11 mouse cellular contexts compared by ENCODE assay signal in genomic region chr15:101984746-101985145, GRCm38 (mm10). TPM values are rescaled to one million over a fixed set of nuclear protein-coding genes. Genes with fewer than 3 reads are reported as not detected.
DNase-seq lines count a peak whose midpoint lies in the region; ATAC-seq and TF ChIP-seq lines count a peak whose summit lies in the region.
"Had no signal": no experiment of that assay in that cellular context is flagged by ENCODE, and none has a peak within 500 bp of the region (broad histone marks: within the 10 kb centered on the region; RNA-seq: fewer than 3 reads in every experiment).

No protein-coding gene starts in this region.

- no peaks in the 10 kb centered on the region for H3K27me3 ChIP-seq in forebrain, embryonic 11.5 days (ENCODE audit: control insufficient read depth, insufficient read depth, low read length)
- no peaks in the 10 kb centered on the region for H3K27me3 ChIP-seq in limb, embryonic 10.5 days (ENCODE audit: low read depth, poor library complexity, severe bottlenecking)
- no peaks in the 10 kb centered on the region for H3K27me3 ChIP-seq in myocyte (ENCODE audit: control insufficient read depth, insufficient read depth, insufficient read length)

- no peaks in the 10 kb centered on the region for H3K36me3 ChIP-seq in forebrain, embryonic 11.5 days (ENCODE audit: control insufficient read depth, insufficient read depth, low read length)
- H3K36me3 ChIP-seq in limb, embryonic 10.5 days: no peaks in the 10 kb centered on the region
- H3K36me3 ChIP-seq in myocyte (ENCODE audit: control insufficient read depth, insufficient read depth): no peaks in the 10 kb centered on the region
- H3K36me3 ChIP-seq: G1E had no signal

- no peak for ATAC-seq in forebrain, embryonic 11.5 days (replicated peaks; ENCODE audit: low FRiP score)

- peak overlapping the region; percentile 1; the same call in 1 of the 2 replicates for H3K9ac ChIP-seq in forebrain, embryonic 11.5 days (ENCODE audit: low read length)

- TF ChIP-seq CTCF in layer of hippocampus, adult 2 months (conservative IDR thresholded peaks at IDR 0.05): no peak

- no peaks in the 10 kb centered on the region for H3K79me2 ChIP-seq in myocyte (ENCODE audit: control insufficient read depth, insufficient read depth)

- peaks cover 4% of the 10 kb centered on the region; the same call in 1 of the 2 replicates for H3K4me1 ChIP-seq in forebrain, embryonic 11.5 days (replicated peaks; ENCODE audit: control insufficient read depth, insufficient read depth, low read length)
- H3K4me1 ChIP-seq in limb, embryonic 10.5 days: peaks cover 25% of the 10 kb centered on the region

- H3K4me2 ChIP-seq in forebrain, embryonic 11.5 days (ENCODE audit: low read depth, low read length, severe bottlenecking): no peak overlapping the region; the same call in 1 of the 2 replicates
- H3K4me2 ChIP-seq in myocyte (ENCODE audit: low read depth): peak overlapping the region; percentile 80

- intact Hi-C loops in gastrocnemius, postnatal 36 days (cut with DNase I): no loop called here

- no peak overlapping the region for H3ac ChIP-seq in myocyte (ENCODE audit: control insufficient read depth, insufficient read length)

- H3K27ac ChIP-seq in layer of hippocampus, adult 2 months: peak overlapping the region; percentile 83; the same call in 1 of the 2 replicates
- H3K27ac ChIP-seq in forebrain, embryonic 11.5 days (ENCODE audit: low read depth, low read length): no peak overlapping the region
- H3K27ac ChIP-seq in limb, embryonic 10.5 days: peak overlapping the region; percentile 86

- WGBS in forebrain, embryonic 11.5 days: 22% methylated on average over 6 of the region's 6 CpGs
- WGBS in limb, embryonic 10.5 days: 18% methylated on average over 6 of the region's 6 CpGs

- no peaks in the 10 kb centered on the region for H3K9me3 ChIP-seq in forebrain, embryonic 11.5 days (ENCODE audit: control insufficient read depth, low read length)
- no peaks in the 10 kb centered on the region for H3K9me3 ChIP-seq in limb, embryonic 10.5 days (replicated peaks)

- no peak for DNase-seq in layer of hippocampus, adult 2 months (ENCODE audit: low spot score in 2 of 2)
- DNase-seq in layer of hippocampus, adult 9-11 months: no peak
- no peak for DNase-seq in forebrain, embryonic 11.5 days (ENCODE audit: low spot score)
- DNase-seq in limb, embryonic 10.5 days (ENCODE audit: low spot score): no peak
- no peak for DNase-seq in T-cell, adult 2 months (ENCODE audit: low spot score)
- no peak for DNase-seq in gastrocnemius, postnatal 36 days

- H3K4me3 ChIP-seq in layer of hippocampus, adult 2 months: no peak overlapping the region; the same call in 1 of the 2 replicates
- no peak overlapping the region for H3K4me3 ChIP-seq in forebrain, embryonic 11.5 days (ENCODE audit: low read depth, low read length)
- H3K4me3 ChIP-seq in limb, embryonic 10.5 days: peak overlapping the region; percentile 43; the same call in 1 of the 2 replicates
- peak overlapping the region; percentile 14 for H3K4me3 ChIP-seq in myocyte

- no peak for TF ChIP-seq POLR2A in myocyte (IDR thresholded peaks at IDR 0.05; ENCODE audit: insufficient read length, low read depth)

TF ChIP-seq in myocyte, 11 proteins besides CTCF, POLR2A, EP300 and RAD21:
- no peak for TF ChIP-seq CEBPB (IDR thresholded peaks at IDR 0.05; ENCODE audit: insufficient read depth, poor library complexity, severe bottlenecking)
- no peak for TF ChIP-seq MYOD1 (IDR thresholded peaks at IDR 0.05; ENCODE audit: control insufficient read depth in 1 of 3, insufficient read length in 2 of 3, low read depth in 2 of 3)
- no peak for TF ChIP-seq POLR2AphosphoS2 (IDR thresholded peaks at IDR 0.05; ENCODE audit: insufficient read length, low read depth)
- TF ChIP-seq TCF12 (IDR thresholded peaks at IDR 0.05; ENCODE audit: insufficient read depth, poor library complexity, severe bottlenecking): no peak
- TF ChIP-seq MYOG (IDR thresholded peaks at IDR 0.05; ENCODE audit: control insufficient read depth in 1 of 3, insufficient read depth in 1 of 3, insufficient read length in 2 of 3, low read depth in 2 of 3): no peak
- no peak for TF ChIP-seq REST (IDR thresholded peaks at IDR 0.05; ENCODE audit: insufficient read depth, insufficient read length)
- no peak for TF ChIP-seq USF1 (IDR thresholded peaks at IDR 0.05; ENCODE audit: low read depth)
- TF ChIP-seq E2F4 (IDR thresholded peaks at IDR 0.05; ENCODE audit: insufficient read depth): no peak
TF ChIP-seq in myocyte: peak in this region for 0.

RNA-seq across cellular contexts. Expression of gene Krt8, which starts 19.5 kb away (rescaled TPM):
- under 1 TPM in 1 of 2 experiments, not detected in 1; 0.26 TPM for total RNA-seq in layer of hippocampus, adult 2 months (2021)
- polyA plus RNA-seq in forebrain, embryonic 11.5 days (2014; fragmentation: Nextera tagmentation; extraction: Ambion mirVana): 16.2 and 19.2 TPM in 2 replicates
- polyA plus RNA-seq in limb, embryonic 10.5 days (2016; fragmentation: Nextera tagmentation; extraction: Ambion mirVana): 29.3 and 42.6 TPM in 2 replicates
- 0.16 TPM for polyA plus RNA-seq in myocyte (2012; fragmentation: generic; extraction: Trizol)
- 1 to 10 TPM in 1 of 2 experiments, under 1 TPM in 1; 0.30 to 1.0 TPM for total RNA-seq in gastrocnemius, postnatal 36 days (2021)
- total RNA-seq: common myeloid progenitor, adult 5-6 weeks; G1E had no signal
- polyA plus RNA-seq: G1E had no signal

RNA-seq across cellular contexts. Expression of gene Krt78, which starts 30.7 kb away (rescaled TPM):
- total RNA-seq in layer of hippocampus, adult 2 months (2021): not detected
- not detected in 2 replicates for polyA plus RNA-seq in forebrain, embryonic 11.5 days (2014; fragmentation: Nextera tagmentation; extraction: Ambion mirVana)
- polyA plus RNA-seq in limb, embryonic 10.5 days (2016; fragmentation: Nextera tagmentation; extraction: Ambion mirVana): 0.08 TPM in 1 of 2 replicates, not detected in the other
- polyA plus RNA-seq in myocyte (2012; fragmentation: generic; extraction: Trizol): not detected
- total RNA-seq in gastrocnemius, postnatal 36 days (2021): not detected
- total RNA-seq: adrenal gland, postnatal 36 days; common myeloid progenitor, adult 5-6 weeks had no signal
- polyA plus RNA-seq: G1E; heart, postnatal 0 days had no signal

RNA-seq across cellular contexts. Expression of gene Krt18, which starts 43.2 kb away (rescaled TPM):
- under 1 TPM; 0.32 to 0.67 TPM for total RNA-seq in layer of hippocampus, adult 2 months (2021)
- polyA plus RNA-seq in forebrain, embryonic 11.5 days (2014; fragmentation: Nextera tagmentation; extraction: Ambion mirVana): 12.0 and 13.6 TPM in 2 replicates
- polyA plus RNA-seq in limb, embryonic 10.5 days (2016; fragmentation: Nextera tagmentation; extraction: Ambion mirVana): 33.4 and 49.5 TPM in 2 replicates
- not detected for polyA plus RNA-seq in myocyte (2012; fragmentation: generic; extraction: Trizol)
- 1 to 10 TPM in 1 of 2 experiments, not detected in 1; 1.3 TPM for total RNA-seq in gastrocnemius, postnatal 36 days (2021)
- total RNA-seq: G1E had no signal
- polyA plus RNA-seq: G1E had no signal

RNA-seq across cellular contexts. Expression of gene Krt79, which starts 44.6 kb away (rescaled TPM):
- total RNA-seq in layer of hippocampus, adult 2 months (2021): not detected
- 0.12 TPM in 1 of 2 replicates, not detected in the other for polyA plus RNA-seq in forebrain, embryonic 11.5 days (2014; fragmentation: Nextera tagmentation; extraction: Ambion mirVana)
- polyA plus RNA-seq in limb, embryonic 10.5 days (2016; fragmentation: Nextera tagmentation; extraction: Ambion mirVana): not detected in 2 replicates
- polyA plus RNA-seq in myocyte (2012; fragmentation: generic; extraction: Trizol): 0.04 TPM
- under 1 TPM in 1 of 2 experiments, not detected in 1; 0.13 TPM for total RNA-seq in gastrocnemius, postnatal 36 days (2021)
- total RNA-seq: common myeloid progenitor, adult 5-6 weeks; G1E had no signal
- polyA plus RNA-seq: G1E had no signal

Comparison
In these comparisons a context has a peak if more than half of its experiments do, and no peak if none do; other contexts are left out.
1. H3K4me3 ChIP-seq: peak in limb, embryonic 10.5 days (single experiment) and myocyte (single experiment); none in layer of hippocampus, adult 2 months (single experiment) and forebrain, embryonic 11.5 days (single experiment).
2. RNA of gene Krt8, which starts 19.5 kb away (polyA plus RNA-seq): 29.3 to 42.6 TPM in limb, embryonic 10.5 days and 16.2 to 19.2 TPM in forebrain, embryonic 11.5 days; 0.16 TPM in myocyte (single experiment); every median in the first group is over 10 times any median in the second.
3. RNA of gene Krt18, which starts 43.2 kb away (polyA plus RNA-seq): 33.4 to 49.5 TPM in limb, embryonic 10.5 days and 12.0 to 13.6 TPM in forebrain, embryonic 11.5 days; not detected in myocyte (single experiment); every median in the first group is over 10 times any median in the second.